Mouse (Mus musculus) hematopoietic stem cell, adult 5-6 weeks (primary cell): ENCODE results near the gene Supt20. TPM values are rescaled to one million over a fixed set of nuclear protein-coding genes. Genes with fewer than 3 reads are reported as not detected.
"Not testable (repeated sequence)": the region's sequence is repeated elsewhere in the genome, so short reads cannot be mapped to it uniquely, and the experiment has no call there.

Experiments used
- ATAC-seq, 2 experiments: fragments of 125-278 bp in 1 of 2; replicated peaks in 1 of 2; 2 replicates each; pipeline ENCODE4 v1.8.0; 2016 to 2017; ENCODE audit warnings: inconsistent platforms in 2 of 2, mild to moderate bottlenecking in 2 of 2, moderate number of reproducible peaks in 2 of 2, low read depth in 1 of 2, moderate TSS enrichment in 1 of 2; ENCODE audit not compliant: low FRiP score in 2 of 2, poor library complexity in 2 of 2, severe bottlenecking in 2 of 2, insufficient read depth in 1 of 2, low TSS enrichment in 1 of 2
- total RNA-seq: library from RNA; stranded (forward); fragments of 172-1452, 232-1000 nt; gene quantifications from 2 replicates; pipeline ENCODE4 v1.2.3, GENCODE M21; 2017

The Supt20 gene
- total RNA-seq, 1 experiment from 2014 or later, result 116 TPM

DNA sequence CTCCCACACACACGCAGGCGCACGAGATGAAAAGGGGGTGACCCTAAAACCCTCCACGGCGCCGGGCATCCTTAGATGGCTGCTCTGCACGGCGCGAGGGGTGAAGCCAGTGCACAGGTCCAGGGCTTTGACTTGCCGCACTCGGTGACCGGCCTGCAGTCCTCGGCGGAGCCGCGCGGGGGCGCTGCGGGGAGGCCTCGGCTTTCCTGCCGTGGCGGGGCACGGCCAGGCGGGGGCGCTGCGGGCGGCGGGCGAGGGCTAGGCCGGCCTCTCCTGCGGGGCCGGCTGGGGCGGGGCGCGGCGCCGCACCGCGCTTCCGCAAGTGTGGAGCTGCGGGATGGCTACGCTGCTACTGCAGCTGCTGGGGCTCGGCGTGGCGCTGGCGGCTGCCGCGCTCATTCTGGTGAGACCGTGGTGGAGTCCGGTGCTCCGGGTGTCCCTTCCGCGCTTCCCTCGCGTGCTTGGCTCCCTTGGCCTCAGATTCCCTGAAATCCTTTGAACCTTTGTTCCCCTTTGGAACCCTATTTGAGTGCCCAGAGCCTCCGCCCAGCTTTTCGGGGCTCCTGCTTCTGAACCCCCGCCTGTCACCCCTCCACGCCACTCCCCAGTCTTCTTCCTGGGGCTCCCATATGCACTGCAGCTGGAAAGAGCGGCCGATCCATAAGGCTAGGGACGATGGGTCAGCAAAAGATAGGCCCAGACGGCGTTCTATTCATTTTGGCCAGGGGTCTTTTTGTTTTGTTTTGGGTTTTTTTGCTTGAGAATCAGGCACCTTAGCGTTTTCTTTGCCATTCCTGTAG, 42.8 kb downstream of the Supt20 start, which contains the start of the genes Exosc8 and Alg5:
TSS of gene Exosc8 (minus strand) at position 147 of the 800 bp plus-strand sequence.
TSS of gene Alg5 (plus strand) at position 293 of the 800 bp plus-strand sequence.
- ATAC-seq, result peak; percentile 75 to 77

- no peak for ATAC-seq
Measured at GRCm38 (mm10) chr3:54736101-54736927, 43.7 kb downstream of the Supt20 start.

DNA sequence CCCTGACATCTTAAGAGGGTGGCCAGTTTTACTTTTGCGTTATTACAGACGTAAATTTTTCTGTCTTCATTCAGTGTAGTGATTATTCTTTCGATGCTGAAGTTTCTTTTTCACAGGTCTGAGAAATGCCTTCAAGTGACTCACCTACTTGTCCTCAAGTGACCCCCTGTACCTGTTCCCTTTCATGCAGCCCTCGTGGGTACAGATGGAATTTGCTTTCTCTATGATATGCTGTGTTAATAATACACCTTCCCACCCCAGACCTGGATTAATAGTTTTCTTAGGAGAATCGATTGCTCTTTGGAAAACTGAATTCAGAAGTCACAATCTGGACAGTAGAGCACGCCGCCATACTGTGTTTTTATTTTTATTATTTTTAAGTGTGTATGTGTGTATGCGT, 44.7 kb downstream of the Supt20 start:
- ATAC-seq, result no peak

GRCm38 (mm10) chr3:54741965-54742364, 49.4 kb downstream of the Supt20 start:
- ATAC-seq, result no peak

DNA sequence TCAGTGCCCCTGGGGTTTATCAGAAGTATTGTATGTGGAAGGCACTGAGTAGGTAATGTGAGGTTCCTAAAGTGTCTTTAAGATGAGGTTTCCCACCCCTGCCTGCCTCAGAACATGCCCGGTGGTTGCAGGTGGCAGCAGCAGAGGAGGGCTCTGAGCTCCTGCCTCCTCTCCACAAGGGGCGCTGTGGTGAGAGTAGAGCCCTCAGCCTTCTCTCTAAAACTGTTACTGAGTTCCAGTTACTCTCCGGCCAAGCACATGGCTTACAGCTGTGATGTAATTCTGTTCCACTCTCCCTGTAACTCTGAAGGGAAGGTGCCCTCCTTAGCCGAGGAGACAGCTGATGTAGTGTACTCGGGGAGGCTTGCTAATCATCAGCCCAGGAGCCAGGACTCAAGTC, 53.2 kb downstream of the Supt20 start:
- ATAC-seq, result peak; percentile 56 to 75

DNA sequence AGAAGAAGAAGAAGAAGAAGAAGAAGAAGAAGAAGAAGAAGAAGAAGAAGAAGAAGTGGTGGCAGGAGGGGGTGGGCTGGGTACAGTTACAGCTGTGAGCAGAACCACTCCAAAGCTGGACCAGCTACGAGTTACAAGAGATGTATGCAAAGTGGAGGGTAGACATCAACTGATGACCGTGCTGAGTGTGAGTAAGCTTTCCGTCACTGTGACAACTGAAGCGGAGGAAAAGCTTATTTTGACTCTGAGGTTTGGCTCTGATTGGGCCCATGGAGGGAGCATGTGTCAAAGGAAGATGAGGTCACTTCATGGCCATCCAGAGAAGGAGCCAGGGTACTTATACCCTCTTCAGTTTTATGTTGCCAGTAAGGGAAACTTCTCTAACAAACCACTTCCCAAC, 60.8 kb downstream of the Supt20 start:
- no peak for ATAC-seq

DNA sequence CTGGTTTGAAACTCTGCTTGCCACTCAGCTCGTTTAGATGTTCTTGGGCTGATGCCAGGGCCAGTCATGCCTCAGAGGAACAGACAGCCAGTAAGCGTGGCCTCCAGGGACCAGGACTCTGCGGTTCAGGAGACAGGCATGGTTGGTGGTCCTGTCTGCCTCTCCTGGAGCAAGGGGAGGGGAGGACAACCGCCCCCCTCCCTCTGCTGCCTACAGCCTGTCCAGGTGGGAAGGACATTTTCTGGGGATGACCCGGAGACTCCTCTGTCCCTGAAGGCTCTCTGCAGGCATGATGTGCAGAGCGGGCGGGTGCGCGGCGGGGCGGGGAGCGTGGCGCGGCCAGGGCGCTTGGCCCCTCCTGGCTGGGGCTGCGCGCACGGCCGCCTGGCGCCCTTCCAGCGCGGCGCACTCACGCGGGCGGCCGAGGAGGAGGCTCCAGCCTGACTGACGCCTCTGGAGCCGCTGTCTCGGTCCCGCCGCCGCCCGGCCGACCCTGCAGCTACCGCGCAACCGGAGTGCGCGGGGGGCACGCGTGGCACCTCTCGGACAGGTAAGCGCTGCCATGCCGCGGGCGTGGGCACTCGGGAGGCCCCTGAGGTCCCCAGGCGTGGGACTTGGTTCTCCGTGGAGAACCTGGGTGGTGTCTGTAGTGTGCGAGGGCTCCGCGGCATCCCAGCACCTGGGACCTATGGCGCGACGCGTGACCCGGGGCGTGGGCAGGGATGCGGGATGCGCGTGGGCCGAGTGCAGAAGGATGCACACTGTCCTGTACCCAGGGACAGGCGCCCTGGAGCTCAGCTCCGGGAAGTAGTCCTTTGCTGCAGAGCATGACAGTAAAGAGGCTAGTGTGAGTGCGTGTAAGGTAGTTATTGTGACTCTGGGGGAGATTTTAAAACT, 62.8 kb downstream of the Supt20 start, which contains the start of gene Smad9:
TSS of gene Smad9 (plus strand) at position 438 of the 897 bp plus-strand sequence.
- peak in 1 of 2 experiments; percentile 26; a peak in 2 of 4 replicates for ATAC-seq

DNA sequence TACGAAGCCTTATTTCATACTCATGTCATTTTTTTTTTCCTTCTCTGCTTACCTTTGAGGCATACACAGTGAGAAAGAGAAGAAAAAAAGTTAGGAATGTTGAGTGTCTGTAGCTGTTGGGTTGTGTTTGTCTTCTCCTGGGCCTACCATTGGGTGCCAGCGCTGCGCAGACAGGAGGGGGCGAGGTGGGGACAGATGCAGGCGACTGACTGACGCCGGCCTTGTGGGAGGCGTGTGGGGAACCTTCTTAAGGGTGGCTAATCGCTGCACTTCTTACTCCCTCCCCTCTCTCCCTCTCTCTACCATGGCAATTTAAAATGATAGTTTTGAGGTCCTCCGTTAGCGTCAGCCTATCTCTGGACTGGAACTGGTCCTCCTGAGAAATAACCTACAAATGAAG, 63.5 kb downstream of the Supt20 start:
- peak in 1 of 2 experiments; percentile 43; a peak in 2 of 4 replicates for ATAC-seq

DNA sequence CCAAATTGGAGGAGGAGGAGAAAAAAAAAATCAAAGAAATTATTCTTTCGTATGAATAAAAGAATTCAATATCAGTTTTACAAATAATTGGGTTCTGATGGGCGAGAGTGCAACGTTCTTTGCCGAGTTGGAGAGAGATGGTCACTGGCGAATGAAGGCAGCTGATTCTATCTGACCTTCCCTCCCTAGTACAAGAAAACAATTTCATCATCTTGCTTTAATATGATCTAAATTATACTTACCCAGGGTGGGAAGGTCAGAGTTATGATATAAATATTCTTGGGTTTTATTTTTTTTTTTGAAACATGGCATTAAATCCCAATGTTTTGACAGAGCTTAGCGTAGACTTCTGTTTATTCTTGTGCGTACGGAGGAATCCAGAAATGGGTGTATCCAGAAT, 64.8 kb downstream of the Supt20 start:
- no peak for ATAC-seq

GRCm38 (mm10) chr3:54759211-54759610, 66.6 kb downstream of the Supt20 start:
- no peak for ATAC-seq

- no peak for ATAC-seq
Measured at GRCm38 (mm10) chr3:54760321-54761115, 67.9 kb downstream of the Supt20 start.

DNA sequence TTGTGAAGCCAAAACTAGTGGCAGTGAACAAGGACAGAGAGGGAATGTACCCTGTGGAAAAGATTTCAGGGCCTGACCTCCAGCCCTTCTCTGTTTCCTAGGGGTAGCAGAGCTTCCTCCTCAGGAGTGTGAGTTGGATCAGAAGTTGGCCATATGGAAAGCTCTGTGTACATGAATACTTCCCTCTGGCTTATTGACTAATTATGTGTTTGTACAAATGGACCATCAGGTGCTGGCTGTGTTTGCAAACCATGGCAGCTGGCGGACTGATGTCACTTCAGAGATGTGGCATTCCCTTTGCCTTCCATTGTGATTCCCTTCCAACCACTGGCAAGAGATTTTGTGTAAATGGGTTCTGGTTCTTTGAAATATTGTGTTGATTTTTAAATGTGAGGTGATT, 68.7 kb downstream of the Supt20 start:
- ATAC-seq, result no peak

- ATAC-seq, result peak in 1 of 2 experiments; percentile 10; a peak in 1 of 4 replicates
Measured at GRCm38 (mm10) chr3:54764418-54764817, 71.8 kb downstream of the Supt20 start.

DNA sequence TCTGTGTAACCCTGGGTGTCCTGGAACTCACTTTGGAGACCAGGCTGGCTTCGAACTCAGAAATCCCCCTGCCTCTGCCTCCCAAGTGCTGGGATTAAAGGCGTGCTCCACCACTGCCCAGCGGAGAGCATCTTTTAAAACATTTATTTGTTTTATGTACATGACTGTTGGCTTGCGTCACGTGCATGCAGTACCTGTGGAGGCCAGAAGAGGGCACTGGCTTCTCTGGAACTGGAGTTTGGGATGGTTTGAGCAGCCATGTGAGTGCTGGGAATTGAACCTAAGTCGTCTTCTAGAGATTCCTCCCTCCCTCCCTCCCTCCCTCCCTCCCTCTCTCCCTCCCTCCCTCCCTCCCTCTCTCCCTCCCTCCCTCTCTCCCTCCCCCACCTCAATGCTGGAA, 72.9 kb downstream of the Supt20 start:
- ATAC-seq, result not testable (repeated sequence)

DNA sequence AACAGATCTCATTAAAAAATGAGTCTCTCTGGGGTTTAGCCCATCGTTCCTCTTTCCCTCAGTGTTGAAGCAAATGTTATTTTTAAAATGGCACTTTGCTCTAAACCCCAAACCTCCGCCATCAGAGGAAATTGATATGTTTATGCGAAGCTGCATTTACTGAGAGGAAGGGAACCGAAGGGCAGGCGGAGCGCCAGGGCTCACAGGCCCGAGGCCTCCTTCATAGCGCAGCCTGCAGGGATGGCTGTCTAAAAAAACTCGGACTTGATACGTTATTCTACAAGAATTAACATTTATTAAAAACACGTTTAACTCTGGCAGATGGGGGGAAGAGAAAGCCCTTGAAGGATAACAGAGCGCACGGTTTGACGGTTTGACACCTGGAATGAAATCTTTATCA, 73.4 kb downstream of the Supt20 start:
- ATAC-seq, result no peak

DNA sequence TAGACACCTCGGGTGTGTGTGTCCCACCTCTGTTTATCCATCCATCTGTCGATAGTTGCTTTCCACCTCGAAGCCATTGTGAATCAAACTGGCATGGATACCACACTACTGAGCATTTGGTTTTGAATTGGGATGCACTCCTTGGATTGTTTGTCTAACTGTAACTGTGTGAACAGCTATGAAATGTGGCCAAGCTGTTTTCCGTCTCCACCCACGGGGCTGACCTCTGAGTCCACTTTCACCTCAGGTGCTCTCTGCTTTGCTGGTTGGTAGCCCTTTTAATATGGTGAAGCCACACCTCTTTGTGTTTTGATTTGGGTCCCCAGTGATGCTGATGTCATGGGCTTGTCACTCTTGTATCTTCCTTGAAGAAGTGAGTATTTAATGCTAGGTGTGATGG, 74.2 kb downstream of the Supt20 start:
- ATAC-seq, result no peak
